Mouse (Mus musculus) testis, adult 2 months (tissue): Measurements from ENCODE around the gene Arhgap29.

Source experiments
- CTCF ChIP-seq: fragments of 200-500 bp; IDR thresholded peaks from 2 replicates; pipeline ENCODE4 v1.5.1; 2012; ENCODE audit warnings: low read depth, mild to moderate bottlenecking, inconsistent platforms, low read length, moderate library complexity; ENCODE audit not compliant: control insufficient read depth, insufficient read depth, insufficient replicate concordance
- POLR2A ChIP-seq: fragments of 200-500 bp; IDR thresholded peaks from 2 replicates; pipeline ENCODE4 v1.6.1; 2012; ENCODE audit warnings: low read depth, mild to moderate bottlenecking, inconsistent platforms, low read length, moderate library complexity; ENCODE audit not compliant: control insufficient read depth

DNA sequence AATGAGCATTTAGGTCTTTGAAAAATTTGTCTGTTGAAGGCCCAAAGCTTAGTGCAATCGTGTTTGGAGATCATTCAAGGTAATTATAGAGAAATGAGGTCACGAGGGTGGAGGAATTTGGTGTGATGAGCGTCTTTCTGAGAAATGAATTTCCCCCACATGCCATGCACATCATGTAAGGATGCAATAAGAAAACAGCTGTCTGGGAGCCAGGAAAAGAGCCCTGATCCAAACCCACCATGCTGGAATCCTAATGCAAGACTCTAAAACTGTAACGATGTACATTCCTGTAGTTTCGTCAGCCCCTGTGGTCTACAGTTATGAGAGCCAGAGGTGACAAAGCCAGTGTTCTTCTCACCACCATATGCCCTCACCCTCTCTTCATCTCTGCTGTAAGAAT is 32.4 kb upstream of the Arhgap29 start:
- TF ChIP-seq CTCF, result no peak
- no peak for TF ChIP-seq POLR2A
